Mouse (Mus musculus): ENCODE measurements around the gene Kif26b.
A peak's percentile ranks its signal among the peaks of the same experiment; 100 is the strongest.

Gene Kif26b

DNA sequence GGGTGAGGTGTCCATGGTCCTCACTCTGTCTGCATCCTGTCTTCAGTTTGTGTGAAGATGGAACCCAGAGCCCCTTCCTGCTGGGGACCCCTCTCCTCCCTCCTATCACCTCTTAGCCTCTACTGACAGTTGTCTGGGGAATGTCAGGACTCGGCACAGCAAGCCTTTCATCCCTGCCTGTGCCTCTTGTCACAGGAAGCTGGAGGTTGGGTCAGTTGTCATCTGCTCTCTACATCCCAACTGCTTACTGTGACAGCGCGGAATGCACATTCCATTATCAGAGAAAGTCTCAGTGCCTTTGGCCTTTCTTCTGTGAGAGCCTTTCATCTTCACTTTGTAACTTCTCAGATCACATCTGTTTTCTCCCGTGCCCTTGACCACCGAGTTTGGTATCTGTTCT is 132.6 kb downstream of the Kif26b start:
- no peak for ATAC-seq (ENCODE audit: low TSS enrichment)

- no peak for ATAC-seq (ENCODE audit: low TSS enrichment)
These were observed 134.6 kb downstream of the Kif26b start for GRCm38 (mm10) chr1:178663539-178663938.

DNA sequence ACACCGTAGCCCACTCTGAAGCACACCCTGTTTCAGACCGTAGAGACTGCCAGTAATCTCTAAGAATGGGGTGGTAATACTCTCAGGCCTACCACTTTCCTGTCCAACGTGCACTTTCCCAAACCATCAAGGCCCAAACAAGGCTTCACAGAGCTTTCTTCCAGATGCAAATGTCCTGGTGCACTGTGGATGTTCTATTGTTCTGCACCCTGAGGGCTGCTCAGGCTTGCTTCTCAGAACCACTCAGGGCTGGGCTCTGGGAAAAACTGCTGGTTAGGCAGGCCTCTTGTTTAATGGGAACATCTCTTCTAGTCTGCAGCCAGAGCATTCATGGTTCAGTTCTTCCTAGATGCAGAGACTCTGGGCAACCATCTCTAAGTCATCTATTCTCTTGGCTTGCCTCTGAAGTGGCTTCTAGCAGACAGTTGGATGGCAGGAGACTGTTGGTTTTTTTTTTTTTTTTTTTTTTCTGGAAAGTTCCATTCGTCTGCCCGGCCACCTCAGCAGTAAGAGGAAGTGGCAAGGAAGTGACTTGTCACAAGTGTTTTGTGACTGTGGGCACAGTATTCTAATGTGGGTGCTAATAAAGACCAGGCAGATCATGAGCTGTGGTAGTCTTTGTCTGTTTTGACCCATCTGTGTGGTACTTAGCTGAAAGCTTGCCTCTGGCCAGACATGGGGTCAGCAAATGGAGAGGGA is 135.5 kb downstream of the Kif26b start:
- no peak for ATAC-seq (ENCODE audit: low TSS enrichment)

GRCm38 (mm10) chr1:178666524-178666923 is 137.6 kb downstream of the Kif26b start:
- no peak for ATAC-seq (ENCODE audit: low TSS enrichment)

GRCm38 (mm10) chr1:178667808-178668207 is 138.9 kb downstream of the Kif26b start:
- ATAC-seq (ENCODE audit: low TSS enrichment), result no peak

DNA sequence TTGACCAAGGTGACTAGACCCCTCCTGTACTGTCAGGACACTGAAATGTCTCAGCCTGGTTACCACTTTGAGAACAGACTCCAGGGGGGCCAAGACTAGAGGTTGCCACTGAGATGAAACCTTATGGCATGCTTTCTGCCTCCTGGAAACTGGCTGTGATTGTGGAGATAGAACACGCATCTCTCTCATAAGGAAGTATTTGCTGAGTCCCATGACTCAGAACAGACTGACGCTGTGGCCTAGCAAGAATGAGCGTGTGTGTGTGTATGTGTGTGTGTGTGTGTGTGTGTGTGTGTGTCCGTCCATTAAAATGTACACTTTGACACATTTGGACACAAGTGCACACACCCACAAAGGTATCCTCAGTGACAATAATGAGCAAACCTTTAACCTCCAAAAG is 140.0 kb downstream of the Kif26b start:
- ATAC-seq (ENCODE audit: low TSS enrichment), result no peak

DNA sequence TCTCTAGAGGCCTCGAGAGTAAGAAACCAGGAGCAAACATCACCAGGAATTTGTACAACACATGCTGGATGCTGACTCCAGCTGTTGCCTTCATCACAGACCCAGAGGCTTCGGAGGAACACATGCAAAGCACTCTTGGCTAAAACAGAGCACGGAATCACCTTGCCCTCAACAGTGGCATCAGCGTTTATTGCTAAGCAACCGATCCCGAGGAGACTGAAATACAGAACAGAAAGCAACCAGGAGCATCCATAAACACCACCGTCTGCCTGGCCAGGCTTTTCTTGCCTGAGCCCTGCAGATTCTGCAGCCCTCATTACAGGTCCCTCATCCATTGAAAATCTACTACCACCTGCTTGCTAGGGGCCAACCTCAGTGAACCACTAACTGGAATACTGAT is 144.1 kb downstream of the Kif26b start:
- no peak for ATAC-seq (ENCODE audit: low TSS enrichment)

- ATAC-seq (ENCODE audit: low TSS enrichment), result no peak
These were observed 144.6 kb downstream of the Kif26b start for GRCm38 (mm10) chr1:178673506-178673905.

DNA sequence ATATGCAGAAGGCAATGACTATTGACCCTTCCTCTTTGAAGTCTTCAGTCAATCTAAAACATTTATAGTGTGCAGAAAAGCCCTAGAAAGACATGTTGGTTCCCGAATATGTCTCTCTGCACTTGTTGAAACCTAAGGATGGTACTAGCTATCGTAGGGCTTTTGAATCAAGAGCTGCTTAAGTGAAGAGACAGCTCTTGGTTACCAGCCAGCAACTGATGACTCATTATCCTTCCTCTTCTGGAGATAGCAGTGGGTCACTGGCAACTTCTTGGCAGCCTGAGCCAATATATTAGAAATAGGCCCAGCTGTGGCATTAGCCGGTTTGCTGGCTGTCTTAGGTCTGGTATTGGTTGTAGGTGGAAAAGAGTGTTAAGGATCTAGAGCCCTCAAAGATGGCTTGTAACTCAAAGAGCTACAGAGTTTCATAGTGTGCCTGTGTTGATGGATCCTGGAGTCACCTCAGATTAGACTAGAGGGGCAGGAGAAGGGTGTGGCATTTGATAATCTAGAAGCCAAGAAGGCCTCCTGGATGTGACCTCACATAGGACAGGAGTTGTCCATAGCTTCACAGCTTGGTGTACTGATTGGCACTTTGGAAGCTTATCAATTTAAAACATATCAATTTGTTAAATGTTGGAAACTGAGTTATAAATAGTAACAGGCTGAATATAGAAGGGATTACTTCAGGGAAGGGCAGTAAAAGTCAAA is 146.8 kb downstream of the Kif26b start:
- ATAC-seq (ENCODE audit: low TSS enrichment), result no peak

DNA sequence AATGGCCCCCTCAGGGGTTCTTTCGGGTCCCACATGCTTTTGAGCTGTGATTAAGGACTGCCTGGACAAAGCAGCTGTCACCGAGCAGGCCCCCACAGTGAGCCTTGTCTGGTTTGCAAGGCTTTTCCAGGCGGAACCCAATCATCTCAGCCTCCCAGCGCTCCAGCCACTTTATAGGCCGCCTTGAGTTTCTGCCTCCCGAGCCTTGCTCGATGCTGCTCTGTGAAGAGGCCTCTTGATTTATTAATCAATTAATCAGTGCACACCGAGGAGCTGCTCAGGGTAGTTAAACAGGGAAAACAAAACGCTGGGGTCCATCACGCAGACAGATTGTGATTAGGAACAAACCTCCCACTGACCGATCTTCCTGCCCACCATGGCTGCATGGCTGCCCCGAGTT is 148.2 kb downstream of the Kif26b start:
- no peak for ATAC-seq (ENCODE audit: low TSS enrichment)

DNA sequence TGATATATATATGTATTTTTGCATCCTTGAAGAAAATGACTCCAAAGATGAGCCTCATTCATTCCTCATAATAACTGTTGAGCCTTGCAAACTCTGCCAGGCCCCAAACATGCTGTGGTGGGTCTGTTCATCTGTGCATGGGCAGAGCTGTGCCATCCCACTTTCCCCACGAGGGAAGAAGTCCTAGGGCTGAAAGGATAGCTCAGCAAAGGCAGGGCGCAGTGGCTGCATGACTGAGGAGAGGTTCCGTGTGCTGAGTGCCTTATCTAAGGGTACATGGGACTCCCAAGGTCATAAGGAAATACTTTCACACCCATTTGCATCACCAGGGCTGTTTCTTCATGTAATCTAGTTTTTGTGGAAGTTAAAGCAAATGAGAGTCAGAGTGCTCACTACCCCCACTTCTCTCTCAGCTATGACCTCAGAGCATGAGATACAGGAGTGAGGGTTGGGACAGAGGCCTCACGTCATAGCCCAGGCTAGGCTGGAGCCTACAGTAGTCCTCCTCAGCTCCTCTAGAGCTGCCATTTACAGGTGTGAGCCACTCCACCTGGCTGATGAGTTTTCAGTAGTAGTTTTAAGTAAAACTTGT is 148.8 kb downstream of the Kif26b start:
- ATAC-seq (ENCODE audit: low TSS enrichment), result no peak

DNA sequence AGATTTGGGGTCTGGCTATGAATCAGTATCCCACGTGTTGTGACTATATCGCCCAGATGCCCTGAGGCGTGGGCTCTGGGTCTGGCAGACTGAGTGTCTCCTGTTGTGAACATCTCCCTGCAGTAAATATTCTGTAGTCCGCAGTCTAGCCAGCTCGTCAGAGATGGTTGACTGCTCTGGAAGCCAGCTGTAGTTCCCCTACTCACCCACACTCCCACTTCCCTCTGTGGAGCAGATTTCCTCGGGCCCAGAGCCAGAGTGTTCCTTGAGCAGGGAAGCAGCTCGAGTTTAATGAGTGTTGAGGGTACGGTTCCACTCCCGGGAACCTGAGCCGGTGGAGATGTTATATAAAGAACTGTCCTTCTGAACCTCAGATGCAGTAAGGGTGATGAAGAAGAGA is 154.7 kb downstream of the Kif26b start:
- peak; percentile 97 for ATAC-seq (ENCODE audit: low TSS enrichment)

- no peak for ATAC-seq (ENCODE audit: low TSS enrichment)
These were observed 156.2 kb downstream of the Kif26b start for GRCm38 (mm10) chr1:178684991-178685680.

- no peak for ATAC-seq (ENCODE audit: low TSS enrichment)
These were observed 158.0 kb downstream of the Kif26b start for GRCm38 (mm10) chr1:178686881-178687280.

DNA sequence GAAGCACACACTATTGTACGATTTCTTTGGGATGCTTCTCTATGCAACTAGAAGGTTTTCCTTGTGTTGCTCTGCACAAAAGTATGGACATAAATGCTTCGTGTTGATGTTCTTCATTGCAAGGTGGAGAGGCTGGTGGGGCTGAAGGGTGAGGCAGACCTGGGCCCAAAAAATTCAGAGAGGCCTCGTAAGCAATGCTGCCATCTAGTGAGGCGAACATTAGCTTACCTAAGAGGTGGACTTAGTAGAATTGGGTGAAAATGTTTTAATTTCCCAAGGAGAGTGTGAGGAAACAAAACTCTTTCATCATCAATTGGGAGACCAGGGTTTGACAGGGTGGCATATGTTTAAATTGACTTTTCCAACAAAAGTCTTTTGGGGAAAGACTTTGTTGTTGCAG is 160.6 kb downstream of the Kif26b start:
- 0 out of 2 replicates have a peak, but pooled peaks have one; percentile 47 for ATAC-seq (ENCODE audit: low TSS enrichment)

- no peak for ATAC-seq (ENCODE audit: low TSS enrichment)
These were observed 162.8 kb downstream of the Kif26b start for GRCm38 (mm10) chr1:178691679-178692078.

DNA sequence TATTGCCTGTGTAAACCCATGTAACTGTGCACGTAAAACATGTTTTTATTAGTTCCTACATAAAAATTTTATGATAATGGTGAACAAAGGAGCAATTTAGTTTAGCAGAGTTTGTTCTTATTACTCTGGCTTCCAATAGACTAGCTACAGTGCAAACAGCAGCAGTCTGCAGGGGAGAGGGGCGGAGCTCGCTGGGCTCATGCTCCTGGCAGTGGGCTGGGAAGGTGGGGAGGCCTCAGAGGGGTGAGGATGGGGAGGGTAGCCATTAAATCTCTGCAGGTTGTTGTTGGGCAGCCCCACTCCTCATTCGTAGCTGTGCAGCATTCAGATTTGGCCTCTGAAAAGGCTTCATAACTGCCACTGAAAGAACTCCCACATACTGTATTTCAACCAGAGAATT is 171.2 kb downstream of the Kif26b start:
- no peak for ATAC-seq (ENCODE audit: low TSS enrichment)

GRCm38 (mm10) chr1:178703496-178703895 is 174.6 kb downstream of the Kif26b start:
- no peak for ATAC-seq (ENCODE audit: low TSS enrichment)

DNA sequence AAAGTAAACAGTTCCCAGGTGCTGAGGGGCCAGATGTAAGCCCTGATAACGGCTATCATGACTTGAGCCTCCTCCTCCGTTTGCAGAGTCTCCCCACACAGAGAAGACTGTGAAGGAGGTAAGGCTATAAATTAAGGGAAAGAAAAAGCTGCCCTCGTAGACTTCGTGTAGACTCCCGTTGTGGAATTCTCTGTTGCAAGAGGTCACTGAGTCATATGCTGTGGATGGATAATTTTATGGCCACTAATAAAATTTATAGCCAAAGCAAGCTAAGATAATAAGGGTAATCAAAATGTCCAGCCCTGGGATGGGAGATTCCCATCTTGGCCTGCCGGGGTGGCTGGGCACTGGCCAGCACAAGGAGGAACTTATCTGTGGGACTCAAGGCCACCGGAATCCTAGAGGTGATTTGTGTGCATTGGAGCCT is 179.0 kb downstream of the Kif26b start:
- ATAC-seq (ENCODE audit: low TSS enrichment), result no peak

DNA sequence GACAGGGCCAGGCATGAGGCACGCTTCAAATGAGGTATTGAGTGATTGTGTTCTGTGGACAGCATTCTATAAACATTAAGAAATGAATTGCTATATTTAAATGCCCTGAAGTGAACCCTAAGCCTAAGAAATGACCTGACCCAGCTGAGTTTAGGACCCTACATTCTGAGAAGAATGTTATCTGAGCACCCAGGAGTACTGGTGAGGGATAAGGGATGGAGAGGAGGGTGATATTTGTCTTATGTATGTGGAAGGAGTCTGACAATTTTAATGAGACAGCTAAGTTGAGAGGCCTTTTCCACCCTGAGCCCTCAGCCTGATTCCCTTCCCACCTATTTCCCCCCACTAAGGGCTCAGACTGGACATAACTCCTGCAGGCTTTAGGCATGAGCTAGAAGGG is 179.4 kb downstream of the Kif26b start:
- ATAC-seq (ENCODE audit: low TSS enrichment), result no peak

GRCm38 (mm10) chr1:178712189-178712873 is 183.4 kb downstream of the Kif26b start:
- no peak for ATAC-seq (ENCODE audit: low TSS enrichment)

DNA sequence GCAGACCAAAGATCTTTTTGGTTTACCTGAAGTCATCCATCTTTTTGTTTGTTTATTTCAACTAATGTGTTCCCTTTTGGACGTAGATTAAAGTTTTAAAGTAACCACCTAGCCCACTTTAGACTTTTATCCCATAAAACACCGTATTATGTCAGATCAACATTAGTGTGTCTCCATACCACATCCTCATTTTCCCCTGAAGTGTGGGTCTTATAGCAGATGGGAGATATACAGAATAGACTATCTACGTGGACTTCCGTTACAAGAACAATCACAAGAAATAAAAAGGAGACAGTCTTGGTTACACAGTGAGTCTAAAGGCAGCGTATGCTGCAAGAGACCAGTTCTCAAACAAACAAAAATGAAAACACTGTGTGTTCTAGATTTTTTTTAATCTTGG is 185.3 kb downstream of the Kif26b start:
- no peak for ATAC-seq (ENCODE audit: low TSS enrichment)
